Mouse (Mus musculus): Measurements from ENCODE around the gene Twsg1. TPM values are rescaled to one million over a fixed set of nuclear protein-coding genes. Genes with fewer than 3 reads are reported as not detected.

Twsg1 gene
- polyA plus RNA-seq, 1 experiment from 2014 or later, result 63.5 TPM

- H3K27me3 ChIP-seq (ENCODE audit: control insufficient read depth, insufficient read depth, low read length), result no peaks in the 10 kb centered on the region
- no peak for DNase-seq (ENCODE audit: low spot score)
- 59% methylated on average over 3 of the region's 3 CpGs for WGBS
- H3K4me2 ChIP-seq (replicated peaks; ENCODE audit: low read depth), result no peak overlapping the region
- TF ChIP-seq EP300 (optimal IDR thresholded peaks at IDR 0.05), result no peak
- TF ChIP-seq CTCF (IDR thresholded peaks at IDR 0.05; ENCODE audit: low read depth), result no peak
- no peak overlapping the region for H3K4me3 ChIP-seq (ENCODE audit: low read depth, low read length)
- no peaks in the 10 kb centered on the region for H3K36me3 ChIP-seq (ENCODE audit: control insufficient read depth, insufficient read depth, low read length)
- H3K9ac ChIP-seq (ENCODE audit: low read length), result no peak overlapping the region
- H3K9me3 ChIP-seq (ENCODE audit: control insufficient read depth, low read length), result no peaks in the 10 kb centered on the region
- no peak overlapping the region for H3K27ac ChIP-seq (replicated peaks)
- no peak for ATAC-seq (ENCODE audit: low FRiP score, low TSS enrichment)
- H3K4me1 ChIP-seq (replicated peaks; ENCODE audit: control insufficient read depth, insufficient read depth), result no peaks in the 10 kb centered on the region; the same call in 1 of the 2 replicates
Measured at GRCm38 (mm10) chr17:65959011-65959410, 8.0 kb upstream of the Twsg1 start.

- Histone ChIP-seq H3K36me3 (ENCODE audit: control insufficient read depth, insufficient read depth, low read length) (no peaks in the 10 kb centered on the region), H3K9ac (ENCODE audit: low read length) (no peak overlapping the region), H3K27ac (replicated peaks) (no peak overlapping the region), H3K27me3 (ENCODE audit: control insufficient read depth, insufficient read depth, low read length) (no peaks in the 10 kb centered on the region), H3K4me1 (replicated peaks; ENCODE audit: control insufficient read depth, insufficient read depth) (no peaks in the 10 kb centered on the region; the same call in 1 of the 2 replicates), H3K9me3 (ENCODE audit: control insufficient read depth, low read length) (no peaks in the 10 kb centered on the region), H3K4me3 (ENCODE audit: low read depth, low read length) (no peak overlapping the region), H3K4me2 (replicated peaks; ENCODE audit: low read depth) (no peak overlapping the region)
- TF ChIP-seq CTCF (IDR thresholded peaks at IDR 0.05; ENCODE audit: low read depth) (no peak), EP300 (optimal IDR thresholded peaks at IDR 0.05) (no peak)
- WGBS, result 70% methylated on average over 1 of the region's 1 CpGs
- ATAC-seq (ENCODE audit: low FRiP score, low TSS enrichment) (no peak), DNase-seq (ENCODE audit: low spot score) (no peak)
Measured at GRCm38 (mm10) chr17:65958366-65958765, 7.3 kb upstream of the Twsg1 start.

DNA sequence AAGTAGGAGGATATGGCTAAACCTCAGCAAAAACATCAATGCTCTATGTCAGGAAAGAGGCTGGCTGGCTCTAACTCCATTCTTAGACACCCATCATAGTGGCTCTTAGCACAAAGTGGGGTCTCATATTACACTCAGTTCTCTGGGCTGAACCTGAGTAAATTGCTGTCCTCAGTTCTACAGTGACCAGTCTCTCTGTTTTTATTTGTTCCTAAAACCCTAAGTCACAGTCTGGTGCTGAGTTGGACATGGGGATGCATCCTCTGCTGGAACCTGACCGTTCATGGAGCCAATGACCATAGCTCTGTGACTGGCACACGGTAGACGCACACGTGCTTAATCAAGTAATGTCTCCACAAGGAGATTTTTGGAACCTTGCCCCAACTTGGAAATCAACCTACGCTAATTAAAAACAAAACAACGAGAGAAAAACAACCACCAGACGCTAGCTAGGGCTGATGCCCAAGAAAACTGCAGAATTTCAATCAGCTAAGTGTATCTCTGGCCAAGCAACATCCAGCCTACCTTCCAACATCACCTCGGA lies 6.8 kb upstream of the Twsg1 start:
- Histone ChIP-seq H3K4me1 (replicated peaks; ENCODE audit: control insufficient read depth, insufficient read depth) (no peaks in the 10 kb centered on the region; the same call in 1 of the 2 replicates), H3K27ac (replicated peaks) (no peak overlapping the region), H3K36me3 (ENCODE audit: control insufficient read depth, insufficient read depth, low read length) (no peaks in the 10 kb centered on the region), H3K4me2 (replicated peaks; ENCODE audit: low read depth) (no peak overlapping the region), H3K9ac (ENCODE audit: low read length) (no peak overlapping the region), H3K27me3 (ENCODE audit: control insufficient read depth, insufficient read depth, low read length) (no peaks in the 10 kb centered on the region), H3K4me3 (ENCODE audit: low read depth, low read length) (no peak overlapping the region), H3K9me3 (ENCODE audit: control insufficient read depth, low read length) (no peaks in the 10 kb centered on the region)
- no peak for DNase-seq (ENCODE audit: low spot score)
- no peak for ATAC-seq (ENCODE audit: low FRiP score, low TSS enrichment)
- TF ChIP-seq CTCF (IDR thresholded peaks at IDR 0.05; ENCODE audit: low read depth) (no peak), EP300 (optimal IDR thresholded peaks at IDR 0.05) (no peak)
- WGBS, result 90% methylated on average over 8 of the region's 8 CpGs

- Histone ChIP-seq H3K9ac (ENCODE audit: low read length) (no peak overlapping the region), H3K36me3 (ENCODE audit: control insufficient read depth, insufficient read depth, low read length) (no peaks in the 10 kb centered on the region), H3K4me1 (replicated peaks; ENCODE audit: control insufficient read depth, insufficient read depth) (no peaks in the 10 kb centered on the region; the same call in 1 of the 2 replicates), H3K9me3 (ENCODE audit: control insufficient read depth, low read length) (no peaks in the 10 kb centered on the region), H3K4me2 (replicated peaks; ENCODE audit: low read depth) (no peak overlapping the region), H3K27ac (replicated peaks) (no peak overlapping the region), H3K27me3 (ENCODE audit: control insufficient read depth, insufficient read depth, low read length) (no peaks in the 10 kb centered on the region), H3K4me3 (ENCODE audit: low read depth, low read length) (no peak overlapping the region)
- TF ChIP-seq CTCF (IDR thresholded peaks at IDR 0.05; ENCODE audit: low read depth) (no peak), EP300 (optimal IDR thresholded peaks at IDR 0.05) (no peak)
- no peak for DNase-seq (ENCODE audit: low spot score)
- WGBS, result 56% methylated on average over 14 of the region's 14 CpGs
- ATAC-seq (ENCODE audit: low FRiP score, low TSS enrichment), result no peak; the same call in 1 of the 2 replicates
Measured at GRCm38 (mm10) chr17:65956993-65957781, 6.2 kb upstream of the Twsg1 start.

GRCm38 (mm10) chr17:65956140-65956539 lies 5.1 kb upstream of the Twsg1 start:
- Histone ChIP-seq H3K4me2 (replicated peaks; ENCODE audit: low read depth) (no peak overlapping the region), H3K27me3 (ENCODE audit: control insufficient read depth, insufficient read depth, low read length) (no peaks in the 10 kb centered on the region), H3K27ac (replicated peaks) (no peak overlapping the region), H3K4me3 (ENCODE audit: low read depth, low read length) (no peak overlapping the region), H3K4me1 (replicated peaks; ENCODE audit: control insufficient read depth, insufficient read depth) (no peaks in the 10 kb centered on the region; the same call in 1 of the 2 replicates), H3K9me3 (ENCODE audit: control insufficient read depth, low read length) (no peaks in the 10 kb centered on the region), H3K36me3 (ENCODE audit: control insufficient read depth, insufficient read depth, low read length) (no peaks in the 10 kb centered on the region), H3K9ac (ENCODE audit: low read length) (no peak overlapping the region)
- TF ChIP-seq CTCF (IDR thresholded peaks at IDR 0.05; ENCODE audit: low read depth) (no peak), EP300 (optimal IDR thresholded peaks at IDR 0.05) (no peak)
- ATAC-seq (ENCODE audit: low FRiP score, low TSS enrichment) (no peak), DNase-seq (ENCODE audit: low spot score) (no peak)
- WGBS, result 88% methylated on average over 3 of the region's 3 CpGs

- H3K36me3 ChIP-seq (ENCODE audit: control insufficient read depth, insufficient read depth, low read length), result no peaks in the 10 kb centered on the region
- H3K4me2 ChIP-seq (replicated peaks; ENCODE audit: low read depth), result no peak overlapping the region
- DNase-seq (ENCODE audit: low spot score) (no peak), ATAC-seq (ENCODE audit: low FRiP score, low TSS enrichment) (no peak)
- no peak overlapping the region for H3K4me3 ChIP-seq (ENCODE audit: low read depth, low read length)
- no peak overlapping the region for H3K27ac ChIP-seq (replicated peaks)
- H3K9ac ChIP-seq (ENCODE audit: low read length), result no peak overlapping the region
- TF ChIP-seq CTCF (IDR thresholded peaks at IDR 0.05; ENCODE audit: low read depth) (no peak), EP300 (optimal IDR thresholded peaks at IDR 0.05) (no peak)
- H3K9me3 ChIP-seq (ENCODE audit: control insufficient read depth, low read length), result no peaks in the 10 kb centered on the region
- H3K4me1 ChIP-seq (replicated peaks; ENCODE audit: control insufficient read depth, insufficient read depth), result no peaks in the 10 kb centered on the region; the same call in 1 of the 2 replicates
- 53% methylated on average over 4 of the region's 4 CpGs for WGBS
- H3K27me3 ChIP-seq (ENCODE audit: control insufficient read depth, insufficient read depth, low read length), result no peaks in the 10 kb centered on the region
Measured at GRCm38 (mm10) chr17:65953959-65954358, 2.9 kb upstream of the Twsg1 start.
